Mouse (Mus musculus): Measurements from ENCODE around the gene Ppfia2.
A peak's percentile ranks its signal among the peaks of the same experiment; 100 is the strongest.

The Ppfia2 gene

DNA sequence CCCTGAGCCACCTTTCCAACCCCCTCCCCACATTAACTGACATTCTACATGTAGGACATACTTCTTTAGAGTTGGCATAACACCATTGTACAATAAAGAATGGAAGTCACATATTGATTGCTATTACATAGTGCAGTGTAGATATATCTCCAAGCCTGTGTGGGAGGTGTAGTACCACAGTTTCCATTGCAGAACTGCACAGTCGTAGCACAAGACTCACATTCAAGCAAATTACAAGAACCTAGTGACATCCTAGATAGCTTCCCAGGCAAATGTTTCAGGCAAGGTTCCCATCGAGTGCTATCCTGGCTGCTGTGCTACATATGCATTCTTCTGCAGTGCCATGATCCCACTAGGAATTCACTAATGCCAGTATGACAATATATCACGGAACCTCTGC lies 200.0 kb downstream of the Ppfia2 start:
- DNase-seq (ENCODE audit: low spot score), result no peak

- DNase-seq (ENCODE audit: low spot score), result peak; percentile 72
These were observed 211.3 kb downstream of the Ppfia2 start for GRCm38 (mm10) chr10:106681395-106681794.

DNA sequence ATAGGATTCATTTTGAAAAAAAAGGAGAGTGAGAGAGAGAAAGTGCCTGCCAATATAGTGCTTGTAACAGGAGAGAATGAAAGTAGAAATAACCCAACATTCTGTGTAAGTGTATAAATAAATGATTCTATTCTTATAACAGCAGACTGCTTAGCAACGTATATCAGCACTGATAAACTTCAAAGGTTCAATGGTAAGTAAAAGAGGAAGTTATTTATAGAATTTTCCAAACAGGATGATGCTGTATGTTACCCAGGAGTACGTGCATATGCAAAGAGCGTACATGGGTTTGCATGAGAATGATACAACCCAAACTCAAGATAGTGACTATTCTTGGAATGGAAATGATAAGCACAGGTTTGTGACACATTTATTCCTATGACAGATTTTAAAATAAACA lies 215.4 kb downstream of the Ppfia2 start:
- no peak for DNase-seq (ENCODE audit: low spot score)

- no peak for DNase-seq (ENCODE audit: low spot score)
These were observed 249.8 kb downstream of the Ppfia2 start for GRCm38 (mm10) chr10:106719936-106720335.

DNA sequence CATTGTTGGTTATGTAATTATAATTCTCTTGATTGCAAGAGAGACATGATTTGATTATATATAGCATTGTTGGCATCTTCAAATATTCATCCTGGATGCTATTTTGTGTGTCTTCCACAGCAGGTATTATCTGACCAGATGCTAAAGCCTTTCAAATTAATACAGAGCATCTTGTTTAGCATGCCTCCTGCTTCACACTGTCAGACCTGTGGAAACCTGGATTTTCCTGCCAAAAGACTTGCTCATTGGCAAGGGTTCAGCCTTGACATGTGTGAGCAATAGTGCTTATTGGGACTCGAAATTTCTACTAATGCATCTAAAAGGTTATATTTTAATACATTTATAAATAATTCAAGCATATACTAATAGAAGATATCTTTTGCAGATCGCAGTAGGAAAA lies 262.1 kb downstream of the Ppfia2 start:
- peak; percentile 20 for DNase-seq (ENCODE audit: low spot score)

DNA sequence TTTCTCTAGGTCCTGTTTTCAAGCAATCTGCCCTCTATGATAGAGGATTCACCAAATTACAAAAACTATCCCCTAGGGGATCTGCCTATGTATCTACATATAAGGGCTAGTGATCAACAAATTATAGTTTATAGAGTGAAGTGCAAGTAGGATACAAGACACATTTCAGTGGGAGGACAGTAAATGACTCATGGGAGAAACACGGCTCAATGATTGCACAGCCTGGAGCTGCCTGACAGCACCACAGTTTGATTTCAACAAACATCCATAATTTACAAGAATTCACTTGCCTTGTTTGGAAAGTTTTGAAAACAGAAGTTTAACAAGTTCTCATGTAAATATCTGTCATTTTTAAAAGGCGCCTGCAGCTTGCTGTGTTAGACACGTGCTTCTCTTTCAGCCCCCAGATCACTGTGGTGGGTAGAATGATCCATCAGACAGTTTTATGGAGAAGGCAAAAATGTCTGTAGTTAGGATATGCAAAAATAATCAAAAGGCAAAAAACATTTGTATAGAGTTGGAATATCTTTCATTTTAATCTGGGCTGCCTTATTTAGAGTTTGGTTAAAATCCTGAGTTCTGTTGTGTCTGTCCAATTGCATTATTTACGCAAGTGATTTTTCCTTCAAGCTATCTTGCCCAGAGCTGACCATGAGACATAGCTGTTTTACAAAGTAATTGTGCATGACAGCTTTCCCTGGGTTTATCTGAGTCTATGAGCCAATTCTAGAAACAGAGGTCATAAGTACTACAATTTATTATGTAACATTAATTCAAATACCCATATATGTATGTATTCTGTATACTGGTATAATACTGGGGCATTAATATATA lies 266.3 kb downstream of the Ppfia2 start:
- no peak for DNase-seq (ENCODE audit: low spot score)

- no peak for DNase-seq (ENCODE audit: low spot score)
These were observed 268.1 kb downstream of the Ppfia2 start for GRCm38 (mm10) chr10:106738190-106738589.

DNA sequence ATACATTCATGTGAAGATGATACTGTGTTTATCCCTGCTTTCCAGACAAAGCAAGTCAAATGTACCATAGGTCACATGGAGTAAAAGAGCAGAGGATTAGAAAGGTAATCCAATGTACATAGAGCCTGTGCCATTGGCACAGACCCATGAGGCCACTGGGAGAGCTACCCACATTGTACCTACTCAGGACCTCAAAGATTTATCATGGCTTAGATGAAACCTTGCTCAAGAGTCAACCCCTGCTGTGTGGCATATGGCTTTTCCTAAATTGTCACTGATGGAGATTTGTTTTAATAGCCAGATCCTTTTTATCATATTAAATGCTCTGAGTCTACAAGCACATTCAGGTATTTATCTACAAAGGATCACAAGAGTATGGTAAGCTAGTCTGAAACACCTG lies 274.8 kb downstream of the Ppfia2 start:
- DNase-seq (ENCODE audit: low spot score), result no peak

DNA sequence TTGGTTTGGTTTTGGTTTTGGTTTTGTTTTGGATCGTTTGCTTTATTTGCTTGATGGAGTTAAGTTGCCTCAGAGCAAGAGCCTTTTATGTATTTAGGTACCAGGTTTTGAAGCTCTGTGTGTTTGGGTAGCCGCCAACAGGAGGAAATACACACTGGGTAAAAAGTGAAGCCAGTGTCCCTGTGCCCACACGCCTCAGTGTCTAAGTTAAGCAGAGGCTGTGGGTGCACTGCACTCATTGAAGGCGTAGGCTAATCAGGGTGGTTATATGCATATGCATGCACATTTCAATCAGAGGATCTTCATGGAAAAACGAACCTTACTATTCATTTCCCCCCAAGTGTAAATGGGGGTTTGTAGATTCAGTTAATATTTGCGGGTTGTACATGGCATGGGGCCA lies 290.9 kb downstream of the Ppfia2 start:
- DNase-seq (ENCODE audit: low spot score), result peak; percentile 47

DNA sequence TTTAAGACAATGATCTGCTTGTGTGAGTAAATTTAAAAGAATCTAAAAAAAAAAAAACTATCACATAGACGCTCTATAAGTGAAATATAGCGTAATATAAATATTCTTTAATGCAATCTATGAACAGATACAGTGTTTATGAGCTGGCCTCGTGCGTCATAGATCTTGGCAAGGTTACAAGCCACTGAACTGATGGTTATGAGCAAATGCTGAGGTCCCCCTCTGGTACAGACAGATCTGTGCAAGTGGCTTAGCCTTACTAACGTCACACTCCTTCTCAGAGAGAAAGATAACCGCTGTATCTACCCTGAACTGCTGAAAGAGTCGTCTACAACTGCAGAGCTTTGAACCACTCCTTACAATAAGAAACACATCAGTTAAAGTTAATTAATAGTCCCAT lies 293.6 kb downstream of the Ppfia2 start:
- DNase-seq (ENCODE audit: low spot score), result no peak

- no peak for DNase-seq (ENCODE audit: low spot score)
These were observed 305.4 kb downstream of the Ppfia2 start for GRCm38 (mm10) chr10:106775571-106775970.

- DNase-seq (ENCODE audit: low spot score), result no peak
These were observed 345.3 kb downstream of the Ppfia2 start for GRCm38 (mm10) chr10:106815447-106815846.

DNA sequence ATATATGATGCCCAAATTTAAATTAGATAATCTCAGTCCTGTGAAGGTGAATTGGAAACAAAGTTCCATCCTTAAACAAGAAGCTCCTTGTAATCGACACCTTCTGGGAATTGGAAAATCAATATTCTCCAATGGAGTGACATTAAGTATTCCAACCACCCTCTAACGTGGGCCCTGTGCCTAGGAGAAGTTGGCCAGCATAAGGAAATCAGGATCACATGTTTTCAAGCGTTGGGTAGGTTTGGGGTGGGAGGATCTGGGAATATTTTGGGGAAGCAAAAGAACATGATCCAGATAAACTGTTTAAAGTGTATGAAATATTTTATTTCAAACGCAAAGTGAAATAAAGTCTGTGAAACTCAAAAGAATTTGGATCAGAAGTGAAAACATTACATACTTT lies 348.2 kb downstream of the Ppfia2 start:
- no peak for DNase-seq (ENCODE audit: low spot score)

GRCm38 (mm10) chr10:106824215-106824614 lies 354.1 kb downstream of the Ppfia2 start:
- DNase-seq (ENCODE audit: low spot score), result no peak

- DNase-seq (ENCODE audit: low spot score), result no peak
These were observed 368.3 kb downstream of the Ppfia2 start for GRCm38 (mm10) chr10:106838476-106838875.

GRCm38 (mm10) chr10:106858106-106858505 lies 388.0 kb downstream of the Ppfia2 start:
- DNase-seq (ENCODE audit: low spot score), result no peak

DNA sequence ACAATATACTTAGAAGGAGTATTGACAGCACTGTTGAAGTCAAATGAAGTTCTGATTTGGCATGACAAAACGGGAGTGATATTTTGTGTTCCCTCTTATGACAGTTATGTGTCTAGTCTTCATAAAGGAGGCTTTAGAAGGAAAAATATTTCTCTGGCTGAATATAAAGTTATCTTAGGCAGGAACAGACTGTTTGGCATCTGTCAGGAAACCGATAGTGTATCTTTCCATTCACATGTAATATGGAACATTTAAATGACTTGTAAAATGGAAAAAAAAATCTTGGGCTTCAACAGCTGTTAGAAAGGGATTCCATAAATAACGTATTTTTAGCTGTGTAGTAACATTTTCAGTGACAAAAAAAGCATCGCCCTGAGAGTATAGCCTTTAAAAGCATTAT lies 400.1 kb downstream of the Ppfia2 start:
- no peak for DNase-seq (ENCODE audit: low spot score)

DNA sequence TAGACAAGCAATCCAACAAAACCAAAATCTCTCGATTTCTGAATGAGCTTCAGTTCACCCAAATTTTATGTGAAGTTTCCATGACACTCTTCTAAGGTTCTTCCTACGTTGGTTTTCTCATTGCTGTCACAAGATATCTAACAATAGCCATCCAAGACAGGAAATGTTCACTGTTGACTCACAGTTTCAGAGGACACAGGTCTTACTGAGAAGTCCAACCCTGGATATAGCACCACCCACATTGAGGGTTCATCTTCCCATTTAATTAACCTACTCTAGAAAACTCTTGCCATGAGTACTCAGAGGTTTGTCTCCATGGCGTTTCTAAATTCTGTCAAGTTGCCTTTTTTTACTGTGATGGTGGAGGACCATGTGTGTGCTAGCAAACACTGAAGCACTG lies 401.7 kb downstream of the Ppfia2 start:
- no peak for DNase-seq (ENCODE audit: low spot score)

- no peak for DNase-seq (ENCODE audit: low spot score)
These were observed 402.6 kb downstream of the Ppfia2 start for GRCm38 (mm10) chr10:106872714-106873113.

DNA sequence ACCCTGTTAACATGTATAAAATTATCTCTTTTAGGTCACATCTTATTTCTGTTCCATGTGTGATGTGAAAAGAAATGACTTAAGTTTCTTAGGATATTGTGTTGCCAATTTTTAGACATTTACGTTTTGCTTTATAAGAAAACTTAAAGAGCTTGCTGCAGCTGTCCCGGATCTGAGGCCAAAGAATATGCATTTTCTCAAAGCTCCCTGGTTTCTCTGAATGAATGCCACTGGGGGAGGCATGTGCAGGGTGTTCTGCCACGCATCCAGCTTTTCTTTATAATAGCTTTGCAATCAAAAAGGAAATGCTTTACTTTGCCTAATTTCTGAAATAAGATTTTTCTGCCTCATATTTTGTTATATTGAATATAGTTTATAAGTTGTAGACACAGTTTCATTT lies 411.2 kb downstream of the Ppfia2 start:
- DNase-seq (ENCODE audit: low spot score), result no peak

- no peak for DNase-seq (ENCODE audit: low spot score)
These were observed 426.2 kb downstream of the Ppfia2 start for GRCm38 (mm10) chr10:106896351-106896750.

DNA sequence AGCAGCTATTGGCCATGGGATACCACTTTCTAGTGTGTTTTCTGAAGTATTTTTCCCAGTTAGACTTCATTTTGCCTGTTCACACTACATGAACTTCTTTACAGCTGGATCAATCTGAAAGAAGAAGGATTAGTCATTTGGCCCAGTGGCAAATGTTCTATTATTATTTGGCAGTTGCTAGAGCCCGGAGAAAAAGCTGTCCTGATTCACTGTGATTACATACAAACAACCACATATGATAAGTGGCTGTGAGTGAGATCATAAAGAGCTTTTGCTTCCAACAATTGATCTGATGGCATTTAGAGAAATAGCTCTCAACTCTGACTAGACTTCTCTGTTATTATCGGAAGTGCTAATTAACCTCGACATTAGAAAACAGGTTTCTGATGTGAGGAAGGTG lies 440.0 kb downstream of the Ppfia2 start:
- no peak for DNase-seq (ENCODE audit: low spot score)

- no peak for DNase-seq (ENCODE audit: low spot score)
These were observed 442.9 kb downstream of the Ppfia2 start for GRCm38 (mm10) chr10:106913032-106913431.

- no peak for DNase-seq (ENCODE audit: low spot score)
These were observed 444.1 kb downstream of the Ppfia2 start for GRCm38 (mm10) chr10:106914275-106914674.

Measured in layer of hippocampus, adult 11-12 months (tissue).